Mouse (Mus musculus): Measurements from ENCODE around the gene Cubn. TPM values are rescaled to one million over a fixed set of nuclear protein-coding genes. Genes with fewer than 3 reads are reported as not detected.

Gene Cubn
- polyA plus RNA-seq, 1 experiment from 2014 or later: 0.21 TPM

DNA sequence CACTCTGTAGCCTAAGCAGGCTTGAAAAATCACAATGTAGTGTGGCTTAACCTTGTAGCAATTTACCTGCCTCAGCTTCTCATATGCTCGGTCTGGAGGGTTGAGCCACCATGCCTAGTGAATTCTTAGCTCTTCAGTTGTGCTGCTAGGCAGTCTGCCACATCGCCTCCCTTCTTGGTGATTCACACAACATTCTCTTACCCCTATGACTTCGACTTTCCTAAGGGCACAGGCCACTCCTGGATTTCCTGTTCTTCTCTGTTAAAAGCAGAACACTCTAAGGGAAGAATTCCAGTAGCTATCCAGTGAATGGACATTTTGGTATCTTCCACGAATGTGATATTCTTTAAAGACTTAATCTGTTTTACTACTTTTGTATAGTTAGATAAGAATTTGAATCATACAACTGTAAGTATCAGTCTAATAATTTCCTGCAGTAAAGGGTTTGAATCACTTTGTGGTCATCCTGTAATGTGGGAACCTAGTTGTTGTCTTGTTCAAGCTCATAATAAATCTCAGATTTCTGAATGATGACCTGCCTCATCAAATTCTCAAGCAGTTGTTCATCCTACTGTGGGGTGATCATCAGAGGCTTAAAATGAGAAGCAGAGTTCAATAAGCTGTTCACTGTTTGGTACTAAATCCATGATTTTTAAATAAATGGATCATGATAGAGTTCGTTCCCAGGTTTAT is 86.5 kb downstream of the Cubn start:
- ATAC-seq (ENCODE audit: low FRiP score): no peak
- Histone ChIP-seq H3K9ac (no peak overlapping the region), H3K4me3 (replicated peaks; ENCODE audit: low read length) (no peak overlapping the region), H3K9me3 (ENCODE audit: control insufficient read depth, low read length) (no peaks in the 10 kb centered on the region), H3K27ac (no peak overlapping the region), H3K4me1 (replicated peaks; ENCODE audit: control insufficient read depth, insufficient read depth, low read length) (peaks cover 5% of the 10 kb centered on the region), H3K36me3 (replicated peaks; ENCODE audit: control insufficient read depth, insufficient read depth) (no peaks in the 10 kb centered on the region), H3K27me3 (ENCODE audit: control insufficient read depth, insufficient read depth, low read length) (no peaks in the 10 kb centered on the region), H3K4me2 (replicated peaks) (no peak overlapping the region)
- no peak for DNase-seq (ENCODE audit: low spot score)
- 86% methylated on average over 5 of the region's 5 CpGs for WGBS

DNA sequence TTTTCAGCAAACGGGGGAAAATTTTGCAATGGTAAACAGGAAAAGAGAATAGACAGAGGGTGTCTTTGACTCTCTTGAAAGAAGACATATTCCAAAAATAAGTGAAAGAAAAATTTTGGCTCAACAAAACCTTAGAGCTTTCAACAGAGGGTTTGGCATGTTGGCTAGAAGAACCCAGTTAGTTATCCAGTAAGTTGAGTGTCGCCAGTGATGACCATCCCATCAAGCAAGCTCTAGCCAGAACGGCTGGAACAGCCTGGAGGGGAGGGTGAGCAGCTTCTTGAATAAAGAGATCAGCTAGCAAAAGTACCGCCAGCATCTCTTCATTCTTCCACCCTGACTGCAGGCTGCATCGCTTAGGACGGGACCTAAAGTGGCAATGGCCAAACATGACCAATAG is 90.8 kb downstream of the Cubn start:
- 81% methylated on average over 6 of the region's 6 CpGs for WGBS
- ATAC-seq (ENCODE audit: low FRiP score) (no peak), DNase-seq (ENCODE audit: low spot score) (no peak)
- Histone ChIP-seq H3K4me1 (replicated peaks; ENCODE audit: control insufficient read depth, insufficient read depth, low read length) (peaks cover 11% of the 10 kb centered on the region; the same call in 1 of the 2 replicates), H3K36me3 (replicated peaks; ENCODE audit: control insufficient read depth, insufficient read depth) (no peaks in the 10 kb centered on the region), H3K4me3 (replicated peaks; ENCODE audit: low read length) (no peak overlapping the region), H3K9me3 (ENCODE audit: control insufficient read depth, low read length) (no peaks in the 10 kb centered on the region), H3K9ac (no peak overlapping the region), H3K27ac (no peak overlapping the region), H3K4me2 (replicated peaks) (no peak overlapping the region), H3K27me3 (ENCODE audit: control insufficient read depth, insufficient read depth, low read length) (no peaks in the 10 kb centered on the region)

DNA sequence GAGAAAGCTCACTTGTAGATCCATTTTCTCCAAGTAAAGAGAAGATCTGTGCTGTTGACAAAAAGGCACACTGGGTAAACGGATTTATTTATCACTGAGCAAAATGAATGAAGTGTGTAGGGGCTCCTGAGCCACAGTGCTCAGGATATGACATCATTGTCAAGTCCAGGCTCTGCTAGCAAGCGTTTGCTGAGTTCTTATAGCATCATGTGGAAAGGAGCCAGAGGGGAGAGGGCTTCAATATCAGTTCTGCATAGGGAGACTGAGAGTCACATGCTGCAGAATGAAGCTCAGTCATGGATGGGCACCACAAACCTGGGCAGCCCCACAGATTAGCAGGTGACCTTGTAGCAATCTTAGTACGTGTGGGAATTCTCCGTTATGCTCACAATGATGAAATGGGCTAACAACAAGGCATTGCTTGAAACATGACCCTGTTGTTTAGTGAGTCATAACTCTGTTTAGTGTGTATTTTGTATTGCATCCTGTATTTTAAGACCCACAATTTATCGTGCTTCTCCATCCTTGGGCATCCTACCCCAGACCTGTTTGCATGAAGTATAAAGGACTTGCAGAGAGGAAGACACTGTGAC is 92.0 kb downstream of the Cubn start:
- 51% methylated on average over 5 of the region's 5 CpGs for WGBS
- no peak for DNase-seq (ENCODE audit: low spot score)
- peak overlapping the region; percentile 11; the same call in 1 of the 2 replicates for H3K27ac ChIP-seq

DNA sequence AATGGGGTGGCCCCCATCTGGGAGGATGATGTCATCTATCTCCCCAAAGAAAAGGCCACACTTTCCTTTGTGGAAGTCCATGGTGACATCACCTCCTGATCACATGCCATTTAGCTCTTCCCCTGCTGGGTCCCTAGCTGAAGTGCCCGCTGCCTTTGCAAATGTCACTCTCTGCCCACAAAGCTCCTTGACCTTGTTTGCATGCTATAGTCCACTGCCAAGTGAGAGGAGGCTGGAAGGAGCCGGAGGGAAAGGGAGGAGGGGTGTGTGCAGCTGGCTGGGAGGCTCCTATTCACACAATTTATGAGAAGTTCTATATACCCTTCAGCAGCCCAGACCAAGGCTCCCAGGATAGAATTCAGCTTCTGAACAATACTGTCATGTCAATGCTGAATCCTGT is 92.7 kb downstream of the Cubn start:
- WGBS: 3% methylated on average over 2 of the region's 2 CpGs
- ATAC-seq (ENCODE audit: low FRiP score) (peak; percentile 89), DNase-seq (ENCODE audit: low spot score) (peak; percentile 56)
- H3K27me3 ChIP-seq (ENCODE audit: control insufficient read depth, insufficient read depth, low read length): no peaks in the 10 kb centered on the region
- H3K36me3 ChIP-seq (replicated peaks; ENCODE audit: control insufficient read depth, insufficient read depth): no peaks in the 10 kb centered on the region
- no peak overlapping the region for H3K4me3 ChIP-seq (replicated peaks; ENCODE audit: low read length)
- H3K4me1 ChIP-seq (replicated peaks; ENCODE audit: control insufficient read depth, insufficient read depth, low read length): peaks cover 11% of the 10 kb centered on the region; the same call in 1 of the 2 replicates
- H3K27ac ChIP-seq: no peak overlapping the region; the same call in 1 of the 2 replicates
- no peak overlapping the region for H3K4me2 ChIP-seq (replicated peaks)
- H3K9ac ChIP-seq: no peak overlapping the region
- H3K9me3 ChIP-seq (ENCODE audit: control insufficient read depth, low read length): no peaks in the 10 kb centered on the region

More for the DNA sequence above, 92.0 kb downstream of the Cubn start:
- H3K36me3 ChIP-seq (replicated peaks; ENCODE audit: control insufficient read depth, insufficient read depth): no peaks in the 10 kb centered on the region
- H3K4me3 ChIP-seq (replicated peaks; ENCODE audit: low read length): no peak overlapping the region
- no peak overlapping the region for H3K4me2 ChIP-seq (replicated peaks)
- ATAC-seq (ENCODE audit: low FRiP score): peak; percentile 64; the same call in 1 of the 2 replicates
- no peak overlapping the region for H3K9ac ChIP-seq
- no peaks in the 10 kb centered on the region for H3K27me3 ChIP-seq (ENCODE audit: control insufficient read depth, insufficient read depth, low read length)
- no peaks in the 10 kb centered on the region for H3K9me3 ChIP-seq (ENCODE audit: control insufficient read depth, low read length)
- peaks cover 11% of the 10 kb centered on the region; the same call in 1 of the 2 replicates for H3K4me1 ChIP-seq (replicated peaks; ENCODE audit: control insufficient read depth, insufficient read depth, low read length)

DNA sequence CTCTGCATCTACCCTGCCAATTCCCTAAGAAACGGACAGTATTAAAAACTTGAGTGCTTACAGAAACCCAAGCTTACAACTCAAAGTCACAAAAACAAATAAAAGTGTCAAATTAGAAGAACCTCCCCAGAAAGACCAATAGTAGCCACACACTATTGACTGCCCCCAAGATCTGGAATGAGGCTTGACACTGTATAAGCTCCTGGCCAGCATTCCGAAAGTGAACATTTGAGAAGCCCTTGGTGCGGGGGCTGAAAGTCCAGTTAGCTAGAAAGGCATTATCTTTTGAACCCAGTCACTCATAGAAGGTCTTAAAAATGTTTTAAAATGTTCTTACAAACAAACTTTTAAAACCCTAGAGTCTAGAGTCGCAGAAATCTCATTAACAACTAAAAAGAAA is 93.1 kb downstream of the Cubn start:
- H3K9ac ChIP-seq: no peak overlapping the region
- 29% methylated on average over 4 of the region's 4 CpGs for WGBS
- peaks cover 11% of the 10 kb centered on the region; the same call in 1 of the 2 replicates for H3K4me1 ChIP-seq (replicated peaks; ENCODE audit: control insufficient read depth, insufficient read depth, low read length)
- H3K4me3 ChIP-seq (replicated peaks; ENCODE audit: low read length): no peak overlapping the region
- no peaks in the 10 kb centered on the region for H3K27me3 ChIP-seq (ENCODE audit: control insufficient read depth, insufficient read depth, low read length)
- no peak overlapping the region; the same call in 1 of the 2 replicates for H3K27ac ChIP-seq
- no peak overlapping the region for H3K4me2 ChIP-seq (replicated peaks)
- ATAC-seq (ENCODE audit: low FRiP score) (peak; percentile 62; the same call in 1 of the 2 replicates), DNase-seq (ENCODE audit: low spot score) (no peak)
- H3K9me3 ChIP-seq (ENCODE audit: control insufficient read depth, low read length): no peaks in the 10 kb centered on the region
- H3K36me3 ChIP-seq (replicated peaks; ENCODE audit: control insufficient read depth, insufficient read depth): no peaks in the 10 kb centered on the region

DNA sequence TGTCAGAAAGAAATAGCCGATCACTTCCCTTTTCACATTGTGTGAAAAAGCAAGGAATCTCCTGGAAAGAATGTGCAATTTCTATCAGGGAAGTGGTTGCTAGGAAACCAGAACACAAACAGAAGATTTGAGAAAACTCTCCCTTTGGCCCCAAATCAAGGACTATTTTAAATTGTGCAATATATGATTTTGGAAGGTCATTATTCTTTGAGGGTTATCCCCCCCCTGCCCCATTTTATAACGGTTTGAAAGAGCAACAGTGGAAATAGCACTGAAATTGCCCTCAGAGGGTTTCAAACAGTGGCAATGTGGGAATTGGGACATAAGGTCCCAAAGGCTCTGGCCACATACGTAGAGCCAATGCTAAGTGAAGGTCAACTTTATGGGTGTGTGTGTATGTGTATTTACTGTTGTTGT is 95.5 kb downstream of the Cubn start:
- 20% methylated on average over 3 of the region's 3 CpGs for WGBS
- no peak overlapping the region for H3K4me3 ChIP-seq (replicated peaks; ENCODE audit: low read length)
- H3K9ac ChIP-seq: no peak overlapping the region
- peak; percentile 50 for DNase-seq (ENCODE audit: low spot score)
- peaks cover 11% of the 10 kb centered on the region; the same call in 1 of the 2 replicates for H3K4me1 ChIP-seq (replicated peaks; ENCODE audit: control insufficient read depth, insufficient read depth, low read length)
- no peaks in the 10 kb centered on the region for H3K9me3 ChIP-seq (ENCODE audit: control insufficient read depth, low read length)
- ATAC-seq (ENCODE audit: low FRiP score): no peak
- no peak overlapping the region for H3K27ac ChIP-seq
- no peaks in the 10 kb centered on the region for H3K36me3 ChIP-seq (replicated peaks; ENCODE audit: control insufficient read depth, insufficient read depth)
- no peaks in the 10 kb centered on the region for H3K27me3 ChIP-seq (ENCODE audit: control insufficient read depth, insufficient read depth, low read length)
- H3K4me2 ChIP-seq (replicated peaks): no peak overlapping the region

DNA sequence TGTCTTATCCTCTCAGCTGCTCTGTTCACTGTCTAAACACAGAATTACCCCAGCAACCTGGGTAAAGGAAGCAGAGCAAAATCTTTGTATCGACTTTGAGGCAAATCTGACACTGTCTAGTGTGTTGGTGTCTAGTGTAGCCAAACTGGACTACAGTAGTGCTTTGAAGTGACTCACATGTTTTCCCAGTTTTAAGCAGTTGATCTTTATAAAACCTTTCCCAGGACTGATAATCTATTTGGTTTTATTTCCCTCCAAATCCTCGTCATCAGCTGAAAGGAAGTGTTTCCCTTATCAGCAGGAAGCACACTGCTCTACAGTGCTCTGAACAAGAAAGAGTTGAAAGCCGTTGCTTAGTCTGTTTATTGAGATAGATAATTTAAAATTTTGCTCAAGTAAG is 100.6 kb downstream of the Cubn start:
- H3K4me3 ChIP-seq (replicated peaks; ENCODE audit: low read length): no peak overlapping the region
- H3K36me3 ChIP-seq (replicated peaks; ENCODE audit: control insufficient read depth, insufficient read depth): no peaks in the 10 kb centered on the region
- H3K27me3 ChIP-seq (ENCODE audit: control insufficient read depth, insufficient read depth, low read length): no peaks in the 10 kb centered on the region
- H3K27ac ChIP-seq: no peak overlapping the region
- no peak for DNase-seq (ENCODE audit: low spot score)
- H3K4me2 ChIP-seq (replicated peaks): no peak overlapping the region
- WGBS: 69% methylated on average over 3 of the region's 3 CpGs
- ATAC-seq (ENCODE audit: low FRiP score): no peak
- H3K4me1 ChIP-seq (replicated peaks; ENCODE audit: control insufficient read depth, insufficient read depth, low read length): no peaks in the 10 kb centered on the region; the same call in 1 of the 2 replicates
- no peaks in the 10 kb centered on the region for H3K9me3 ChIP-seq (ENCODE audit: control insufficient read depth, low read length)
- no peak overlapping the region for H3K9ac ChIP-seq

DNA sequence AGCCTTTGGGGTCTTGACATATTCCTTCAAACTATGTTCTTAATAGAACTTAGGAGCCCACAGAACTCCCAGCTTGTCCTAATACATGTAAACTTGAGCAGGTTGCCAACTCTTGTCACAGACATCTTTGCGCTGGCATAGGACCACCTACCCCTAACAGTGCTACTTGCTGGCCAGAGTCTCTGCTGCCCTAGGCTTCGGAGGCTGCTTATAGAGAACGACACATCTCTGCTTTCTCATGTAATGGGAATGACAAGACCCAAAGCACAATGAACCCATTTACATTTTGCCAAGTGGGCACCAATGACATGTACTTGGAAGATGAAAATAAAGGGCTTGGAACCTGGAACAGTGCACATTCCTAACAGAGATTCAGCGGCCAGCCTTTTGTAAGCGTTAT is 105.0 kb downstream of the Cubn start:
- Histone ChIP-seq H3K36me3 (replicated peaks; ENCODE audit: control insufficient read depth, insufficient read depth) (no peaks in the 10 kb centered on the region), H3K4me1 (replicated peaks; ENCODE audit: control insufficient read depth, insufficient read depth, low read length) (peaks cover 6% of the 10 kb centered on the region), H3K9me3 (ENCODE audit: control insufficient read depth, low read length) (no peaks in the 10 kb centered on the region), H3K4me3 (replicated peaks; ENCODE audit: low read length) (no peak overlapping the region), H3K4me2 (replicated peaks) (no peak overlapping the region), H3K27ac (no peak overlapping the region), H3K9ac (no peak overlapping the region), H3K27me3 (ENCODE audit: control insufficient read depth, insufficient read depth, low read length) (no peaks in the 10 kb centered on the region)
- DNase-seq (ENCODE audit: low spot score) (no peak), ATAC-seq (ENCODE audit: low FRiP score) (no peak)
- WGBS: 81% methylated on average over 5 of the region's 5 CpGs

DNA sequence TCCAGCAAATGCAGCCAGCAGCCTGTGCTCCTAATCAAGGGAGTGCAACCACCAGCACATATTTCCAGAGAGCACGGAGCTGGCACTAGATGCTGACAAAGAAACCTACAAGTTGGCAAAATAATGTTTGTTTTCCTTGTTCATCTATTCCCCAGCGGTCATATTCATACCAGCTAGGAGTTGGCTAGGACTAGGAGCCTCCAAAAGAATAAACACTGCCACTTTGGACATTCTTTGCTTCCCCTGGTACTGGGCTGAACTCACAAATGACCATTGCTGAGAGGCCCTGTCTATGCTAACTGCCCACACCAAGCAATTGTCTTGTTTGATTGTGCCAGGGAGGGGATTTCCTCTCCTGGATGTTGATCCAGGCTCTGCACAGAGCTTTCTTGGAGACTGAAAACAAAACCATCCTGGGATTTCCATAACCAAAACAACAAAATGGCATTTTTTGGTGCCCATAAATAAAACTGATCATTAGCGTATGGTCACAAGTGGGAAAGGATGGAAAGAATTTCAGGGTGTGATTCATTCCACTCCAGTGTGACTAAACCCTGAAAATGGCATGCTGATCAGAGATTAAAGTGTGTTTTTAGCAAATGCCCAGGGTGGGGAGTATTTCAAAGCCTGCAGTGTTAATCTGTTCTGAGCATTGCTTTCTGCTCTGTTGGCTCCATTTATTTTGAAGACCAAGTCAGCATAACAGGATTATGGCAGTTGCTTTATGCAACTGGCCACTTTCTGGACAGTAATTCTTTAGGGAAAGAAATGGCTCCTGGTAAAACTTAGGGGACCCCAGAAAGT is 105.9 kb downstream of the Cubn start:
- Histone ChIP-seq H3K27me3 (ENCODE audit: control insufficient read depth, insufficient read depth, low read length) (no peaks in the 10 kb centered on the region), H3K4me2 (replicated peaks) (no peak overlapping the region), H3K9me3 (ENCODE audit: control insufficient read depth, low read length) (no peaks in the 10 kb centered on the region), H3K9ac (no peak overlapping the region), H3K36me3 (replicated peaks; ENCODE audit: control insufficient read depth, insufficient read depth) (no peaks in the 10 kb centered on the region), H3K4me3 (replicated peaks; ENCODE audit: low read length) (no peak overlapping the region), H3K4me1 (replicated peaks; ENCODE audit: control insufficient read depth, insufficient read depth, low read length) (peaks cover 6% of the 10 kb centered on the region), H3K27ac (peak overlapping the region; percentile 83)
- ATAC-seq (ENCODE audit: low FRiP score): peak; percentile 19; the same call in 1 of the 2 replicates
- DNase-seq (ENCODE audit: low spot score): no peak
- 54% methylated on average over 3 of the region's 3 CpGs for WGBS
